Mouse (Mus musculus) brain, embryonic 14.5 days (tissue): Measurements from ENCODE around the gene Nop9.

ENCODE experiments used
- CTCF ChIP-seq: fragments of 200-500 bp; IDR thresholded peaks from 2 replicates; pipeline ENCODE4 v1.5.1; 2012; ENCODE audit warnings: inconsistent platforms, mild to moderate bottlenecking, moderate library complexity, borderline replicate concordance; ENCODE audit not compliant: insufficient read depth, insufficient read length; ENCODE audit errors: extremely low read depth
- POLR2A ChIP-seq: fragments of 200-500 bp; IDR thresholded peaks from 2 replicates; pipeline ENCODE4 v1.6.1; 2012; ENCODE audit warnings: mild to moderate bottlenecking, inconsistent platforms, borderline replicate concordance; ENCODE audit not compliant: poor library complexity, insufficient read depth, insufficient read length, severe bottlenecking; ENCODE audit errors: extremely low read depth

- no peak for TF ChIP-seq POLR2A
- no peak for TF ChIP-seq CTCF
Measured at GRCm38 (mm10) chr14:55747051-55747847, 1.8 kb downstream of the Nop9 start.
